In genomic region chr10:64215632-64216031, GRCm38 (mm10) we compare ENCODE assay signal across 20 mouse cellular contexts.
A peak's percentile ranks its signal among the peaks of the same experiment; 100 is the strongest.
DNase-seq lines count a peak whose midpoint lies in the region; ATAC-seq and TF ChIP-seq lines count a peak whose summit lies in the region.
"Had no signal": no experiment of that assay in that cellular context is flagged by ENCODE, and none has a peak within 500 bp of the region (broad histone marks: within the 10 kb centered on the region; RNA-seq: fewer than 3 reads in every experiment).

No protein-coding gene starts in this region.

- H3K4me3 ChIP-seq in kidney, postnatal 0 days (replicated peaks; ENCODE audit: low read depth, low read length), result no peak overlapping the region
- H3K4me3 ChIP-seq in hindbrain, embryonic 10.5 days, result no peak overlapping the region
- H3K4me3 ChIP-seq: forebrain, embryonic 12.5 days; heart, embryonic 12.5 days; intestine, embryonic 15.5 days; limb, embryonic 15.5 days; liver, embryonic 15.5 days; stomach, embryonic 15.5 days had no signal

- no peak overlapping the region for H3K9ac ChIP-seq in kidney, postnatal 0 days (ENCODE audit: low read depth, low read length)
- H3K9ac ChIP-seq: forebrain, embryonic 12.5 days; heart, embryonic 12.5 days; hindbrain, embryonic 14.5 days; intestine, embryonic 15.5 days; limb, embryonic 15.5 days; liver, embryonic 15.5 days; stomach, embryonic 15.5 days had no signal

- TF ChIP-seq CTCF in kidney, postnatal 0 days (IDR thresholded peaks at IDR 0.05; ENCODE audit: low read depth), result no peak

- H3K4me1 ChIP-seq in kidney, postnatal 0 days (replicated peaks; ENCODE audit: insufficient read depth, low read length), result no peaks in the 10 kb centered on the region
- no peaks in the 10 kb centered on the region for H3K4me1 ChIP-seq in hindbrain, embryonic 10.5 days (replicated peaks)
- H3K4me1 ChIP-seq: forebrain, embryonic 12.5 days; heart, embryonic 12.5 days; intestine, embryonic 15.5 days; limb, embryonic 15.5 days; liver, embryonic 15.5 days; stomach, embryonic 15.5 days had no signal

- H3K27me3 ChIP-seq in kidney, postnatal 0 days (ENCODE audit: insufficient read depth, low read length), result no peaks in the 10 kb centered on the region
- H3K27me3 ChIP-seq in hindbrain, embryonic 10.5 days (ENCODE audit: insufficient read depth, poor library complexity, severe bottlenecking), result no peaks in the 10 kb centered on the region
- H3K27me3 ChIP-seq: CH12.LX; forebrain, embryonic 12.5 days; heart, embryonic 12.5 days; intestine, embryonic 15.5 days; limb, embryonic 15.5 days; liver, embryonic 15.5 days; stomach, embryonic 15.5 days had no signal

- WGBS in kidney, postnatal 0 days, result 42% methylated on average over 3 of the region's 3 CpGs
- WGBS in hindbrain, embryonic 10.5 days, result 85% methylated on average over 3 of the region's 3 CpGs

- ATAC-seq in kidney, postnatal 0 days (replicated peaks; ENCODE audit: low FRiP score, low read depth), result no peak
- ATAC-seq in inflammation-experienced regulatory T-cells, adult 6 months, result no peak
- ATAC-seq: intestine, embryonic 15.5 days had no signal

- H3K27ac ChIP-seq in kidney, postnatal 0 days, result no peak overlapping the region
- H3K27ac ChIP-seq in hindbrain, embryonic 10.5 days, result no peak overlapping the region
- H3K27ac ChIP-seq: forebrain, embryonic 12.5 days; hindbrain, embryonic 14.5 days; intestine, embryonic 15.5 days; limb, embryonic 15.5 days; liver, embryonic 15.5 days; macrophage; stomach, embryonic 15.5 days had no signal

- H3K4me2 ChIP-seq in kidney, postnatal 0 days (ENCODE audit: low read length), result no peak overlapping the region
- H3K4me2 ChIP-seq: forebrain, embryonic 12.5 days; heart, embryonic 12.5 days; hindbrain, embryonic 14.5 days; intestine, embryonic 15.5 days; limb, embryonic 15.5 days; liver, embryonic 15.5 days; midbrain, embryonic 11.5 days; stomach, embryonic 15.5 days had no signal

- no peaks in the 10 kb centered on the region for H3K36me3 ChIP-seq in kidney, postnatal 0 days (ENCODE audit: insufficient read depth, low read length)
- no peaks in the 10 kb centered on the region for H3K36me3 ChIP-seq in hindbrain, embryonic 10.5 days
- H3K36me3 ChIP-seq: forebrain, embryonic 12.5 days; heart, embryonic 12.5 days; intestine, embryonic 15.5 days; limb, embryonic 15.5 days; liver, embryonic 15.5 days; stomach, embryonic 15.5 days had no signal

- H3K9me3 ChIP-seq in kidney, postnatal 0 days (replicated peaks; ENCODE audit: low read length), result no peaks in the 10 kb centered on the region
- no peaks in the 10 kb centered on the region for H3K9me3 ChIP-seq in hindbrain, embryonic 10.5 days
- H3K9me3 ChIP-seq: forebrain, embryonic 12.5 days; heart, embryonic 12.5 days; intestine, embryonic 15.5 days; limb, embryonic 15.5 days; liver, embryonic 15.5 days; stomach, embryonic 15.5 days had no signal

- DNase-seq in kidney, postnatal 0 days (ENCODE audit: low spot score), result peak; percentile 46
- DNase-seq in kidney, postnatal 4 days, result no peak
- DNase-seq in right cerebral cortex, adult 2 months (ENCODE audit: low spot score in 2 of 2), result peak; percentile 67 to 79
- DNase-seq in right cerebral cortex, postnatal 4 days, result no peak
- DNase-seq in left cerebral cortex, adult 8-10 months (ENCODE audit: low spot score in 2 of 2), result peak; percentile 8 to 75
- DNase-seq in hindbrain, embryonic 10.5 days (ENCODE audit: low spot score), result no peak
- DNase-seq: cerebellum, adult 8-10 months; kidney, adult 9 months; retina, postnatal 1 day had no signal

Comparison
In these comparisons a context has a peak if more than half of its experiments do, and no peak if none do; other contexts are left out.
1. DNase-seq: peak in kidney, postnatal 0 days (single experiment), right cerebral cortex, adult 2 months (2 of 2) and left cerebral cortex, adult 8-10 months (2 of 2); none in kidney, postnatal 4 days (0 of 2), right cerebral cortex, postnatal 4 days (single experiment) and hindbrain, embryonic 10.5 days (single experiment).